Mouse (Mus musculus): ENCODE results near the gene Zbtb20. TPM values are rescaled to one million over a fixed set of nuclear protein-coding genes. Genes with fewer than 3 reads are reported as not detected.

Zbtb20 gene
- polyA plus RNA-seq, 1 experiment from 2014 or later, result 23.5 TPM

- 32% methylated on average over 9 of the region's 9 CpGs for WGBS
- no peaks in the 10 kb centered on the region for H3K36me3 ChIP-seq (ENCODE audit: control insufficient read depth, insufficient read depth, low read length)
- H3K4me3 ChIP-seq (replicated peaks; ENCODE audit: low read length), result no peak overlapping the region
- peaks cover 15% of the 10 kb centered on the region for H3K4me1 ChIP-seq (ENCODE audit: control insufficient read depth, insufficient read depth, low read length)
- no peak overlapping the region for H3K4me2 ChIP-seq (ENCODE audit: low read depth, low read length)
- no peak overlapping the region for H3K27ac ChIP-seq (ENCODE audit: low read length)
- no peaks in the 10 kb centered on the region for H3K9me3 ChIP-seq (replicated peaks; ENCODE audit: control insufficient read depth, low read length)
- no peak overlapping the region for H3K9ac ChIP-seq (ENCODE audit: low read length)
- H3K27me3 ChIP-seq (ENCODE audit: control insufficient read depth, insufficient read depth, low read length), result no peaks in the 10 kb centered on the region
- no peak for ATAC-seq (ENCODE audit: insufficient read depth, low FRiP score)
These were observed 699.8 kb downstream of the Zbtb20 start for GRCm38 (mm10) chr16:43575507-43575906.

DNA sequence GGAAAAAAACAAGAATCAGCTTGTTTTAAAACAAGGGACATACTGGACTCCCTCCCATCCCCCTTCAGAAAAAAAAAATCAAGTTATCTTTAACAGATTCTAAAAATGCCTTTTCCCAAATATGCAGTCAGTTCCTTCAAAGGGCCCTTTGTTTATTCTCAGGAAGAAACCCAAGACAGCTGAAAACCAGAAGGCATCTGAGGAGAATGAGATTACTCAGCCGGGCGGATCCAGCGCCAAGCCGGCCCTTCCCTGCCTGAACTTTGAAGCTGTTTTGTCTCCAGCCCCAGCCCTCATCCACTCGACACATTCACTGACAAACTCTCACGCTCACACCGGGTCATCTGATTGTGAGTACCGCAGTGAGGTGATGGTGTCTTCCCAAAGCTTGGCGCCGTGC is 701.7 kb downstream of the Zbtb20 start:
- H3K27me3 ChIP-seq (ENCODE audit: control insufficient read depth, insufficient read depth, low read length), result no peaks in the 10 kb centered on the region
- no peaks in the 10 kb centered on the region for H3K36me3 ChIP-seq (ENCODE audit: control insufficient read depth, insufficient read depth, low read length)
- H3K9ac ChIP-seq (ENCODE audit: low read length), result no peak overlapping the region
- no peak overlapping the region for H3K4me3 ChIP-seq (replicated peaks; ENCODE audit: low read length)
- peak; percentile 64; the same call in 1 of the 2 replicates for ATAC-seq (ENCODE audit: insufficient read depth, low FRiP score)
- 15% methylated on average over 10 of the region's 10 CpGs for WGBS
- peaks cover 21% of the 10 kb centered on the region for H3K4me1 ChIP-seq (ENCODE audit: control insufficient read depth, insufficient read depth, low read length)
- peak overlapping the region; percentile 82 for H3K27ac ChIP-seq (ENCODE audit: low read length)
- 0 out of 2 replicates have a peak overlapping the region, but pooled peaks have one; percentile 17 for H3K4me2 ChIP-seq (ENCODE audit: low read depth, low read length)
- no peaks in the 10 kb centered on the region for H3K9me3 ChIP-seq (replicated peaks; ENCODE audit: control insufficient read depth, low read length)

- Histone ChIP-seq H3K27me3 (ENCODE audit: control insufficient read depth, insufficient read depth, low read length) (no peaks in the 10 kb centered on the region), H3K4me1 (ENCODE audit: control insufficient read depth, insufficient read depth, low read length) (peaks cover 26% of the 10 kb centered on the region), H3K36me3 (ENCODE audit: control insufficient read depth, insufficient read depth, low read length) (no peaks in the 10 kb centered on the region), H3K4me3 (replicated peaks; ENCODE audit: low read length) (no peak overlapping the region), H3K27ac (ENCODE audit: low read length) (no peak overlapping the region), H3K9ac (ENCODE audit: low read length) (no peak overlapping the region), H3K4me2 (ENCODE audit: low read depth, low read length) (no peak overlapping the region), H3K9me3 (replicated peaks; ENCODE audit: control insufficient read depth, low read length) (no peaks in the 10 kb centered on the region)
- 64% methylated on average over 5 of the region's 5 CpGs for WGBS
- no peak for ATAC-seq (ENCODE audit: insufficient read depth, low FRiP score)
These were observed 702.7 kb downstream of the Zbtb20 start for GRCm38 (mm10) chr16:43578351-43578750.

- H3K9ac ChIP-seq (ENCODE audit: low read length), result no peak overlapping the region
- no peaks in the 10 kb centered on the region for H3K9me3 ChIP-seq (replicated peaks; ENCODE audit: control insufficient read depth, low read length)
- no peak overlapping the region for H3K4me3 ChIP-seq (replicated peaks; ENCODE audit: low read length)
- H3K27ac ChIP-seq (ENCODE audit: low read length), result no peak overlapping the region
- no peaks in the 10 kb centered on the region for H3K27me3 ChIP-seq (ENCODE audit: control insufficient read depth, insufficient read depth, low read length)
- 86% methylated on average over 4 of the region's 4 CpGs for WGBS
- ATAC-seq (ENCODE audit: insufficient read depth, low FRiP score), result no peak
- peaks cover 26% of the 10 kb centered on the region for H3K4me1 ChIP-seq (ENCODE audit: control insufficient read depth, insufficient read depth, low read length)
- no peak overlapping the region for H3K4me2 ChIP-seq (ENCODE audit: low read depth, low read length)
- no peaks in the 10 kb centered on the region for H3K36me3 ChIP-seq (ENCODE audit: control insufficient read depth, insufficient read depth, low read length)
These were observed 703.4 kb downstream of the Zbtb20 start for GRCm38 (mm10) chr16:43579111-43579510.

DNA sequence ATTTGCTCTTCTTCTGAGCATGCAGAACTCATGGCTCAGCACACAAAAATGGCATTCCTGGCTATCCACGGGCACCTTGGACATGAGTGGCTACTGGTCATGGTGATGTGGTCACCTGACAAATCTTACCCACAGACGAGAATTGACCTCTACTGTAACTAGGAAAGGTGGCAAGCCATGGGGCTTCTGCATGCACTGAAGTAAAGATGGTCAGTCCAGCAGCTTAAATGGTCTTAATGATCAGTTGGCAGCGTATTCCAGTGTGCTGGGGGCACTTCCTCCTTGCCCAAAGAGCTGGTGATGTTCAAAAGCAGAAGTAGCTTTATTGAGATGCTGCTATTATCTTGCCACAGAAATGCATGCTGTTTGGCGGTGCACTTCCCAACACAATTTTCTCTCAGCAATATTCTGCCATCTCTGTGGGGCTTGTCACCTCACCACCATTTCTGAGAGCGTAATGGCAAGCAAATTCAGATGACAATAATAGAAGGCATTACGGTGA is 704.7 kb downstream of the Zbtb20 start:
- no peak overlapping the region for H3K9ac ChIP-seq (ENCODE audit: low read length)
- H3K36me3 ChIP-seq (ENCODE audit: control insufficient read depth, insufficient read depth, low read length), result no peaks in the 10 kb centered on the region
- ATAC-seq (ENCODE audit: insufficient read depth, low FRiP score), result no peak
- no peak overlapping the region for H3K27ac ChIP-seq (ENCODE audit: low read length)
- no peak overlapping the region for H3K4me3 ChIP-seq (replicated peaks; ENCODE audit: low read length)
- H3K4me1 ChIP-seq (ENCODE audit: control insufficient read depth, insufficient read depth, low read length), result peaks cover 22% of the 10 kb centered on the region
- no peaks in the 10 kb centered on the region for H3K9me3 ChIP-seq (replicated peaks; ENCODE audit: control insufficient read depth, low read length)
- H3K4me2 ChIP-seq (ENCODE audit: low read depth, low read length), result no peak overlapping the region
- H3K27me3 ChIP-seq (ENCODE audit: control insufficient read depth, insufficient read depth, low read length), result no peaks in the 10 kb centered on the region
- 89% methylated on average over 6 of the region's 6 CpGs for WGBS

DNA sequence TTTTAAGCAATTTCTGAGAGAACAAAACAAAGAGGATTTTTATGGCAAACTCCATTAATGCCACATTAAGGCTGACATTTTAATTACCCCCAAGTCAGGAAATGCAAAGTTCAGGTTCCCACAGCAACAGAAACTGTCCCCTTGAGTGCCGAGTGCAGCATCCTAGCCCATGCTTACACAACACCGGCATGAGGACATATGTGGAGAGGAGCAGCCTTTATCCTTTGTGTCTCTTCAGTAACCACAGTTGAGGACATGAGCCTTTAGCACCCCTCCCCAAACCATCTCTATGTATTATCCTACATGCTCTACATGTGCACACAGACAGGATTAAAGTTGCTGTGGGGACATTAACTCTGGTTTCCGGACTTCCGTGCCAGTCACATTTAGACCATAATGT is 705.9 kb downstream of the Zbtb20 start:
- Histone ChIP-seq H3K36me3 (ENCODE audit: control insufficient read depth, insufficient read depth, low read length) (no peaks in the 10 kb centered on the region), H3K9me3 (replicated peaks; ENCODE audit: control insufficient read depth, low read length) (no peaks in the 10 kb centered on the region), H3K4me3 (replicated peaks; ENCODE audit: low read length) (no peak overlapping the region), H3K4me2 (ENCODE audit: low read depth, low read length) (no peak overlapping the region), H3K9ac (ENCODE audit: low read length) (no peak overlapping the region), H3K4me1 (ENCODE audit: control insufficient read depth, insufficient read depth, low read length) (peaks cover 22% of the 10 kb centered on the region), H3K27ac (ENCODE audit: low read length) (no peak overlapping the region), H3K27me3 (ENCODE audit: control insufficient read depth, insufficient read depth, low read length) (no peaks in the 10 kb centered on the region)
- no peak for ATAC-seq (ENCODE audit: insufficient read depth, low FRiP score)
- 88% methylated on average over 4 of the region's 4 CpGs for WGBS

GRCm38 (mm10) chr16:43586859-43587429 is 711.3 kb downstream of the Zbtb20 start:
- ATAC-seq (ENCODE audit: insufficient read depth, low FRiP score), result no peak
- no peaks in the 10 kb centered on the region for H3K27me3 ChIP-seq (ENCODE audit: control insufficient read depth, insufficient read depth, low read length)
- WGBS, result 84% methylated on average over 4 of the region's 4 CpGs
- H3K36me3 ChIP-seq (ENCODE audit: control insufficient read depth, insufficient read depth, low read length), result no peaks in the 10 kb centered on the region
- H3K4me3 ChIP-seq (replicated peaks; ENCODE audit: low read length), result no peak overlapping the region
- no peak overlapping the region for H3K9ac ChIP-seq (ENCODE audit: low read length)
- H3K9me3 ChIP-seq (replicated peaks; ENCODE audit: control insufficient read depth, low read length), result no peaks in the 10 kb centered on the region
- H3K4me2 ChIP-seq (ENCODE audit: low read depth, low read length), result no peak overlapping the region
- H3K4me1 ChIP-seq (ENCODE audit: control insufficient read depth, insufficient read depth, low read length), result peaks cover 14% of the 10 kb centered on the region
- H3K27ac ChIP-seq (ENCODE audit: low read length), result no peak overlapping the region

- Histone ChIP-seq H3K36me3 (ENCODE audit: control insufficient read depth, insufficient read depth, low read length) (no peaks in the 10 kb centered on the region), H3K4me3 (replicated peaks; ENCODE audit: low read length) (no peak overlapping the region), H3K9me3 (replicated peaks; ENCODE audit: control insufficient read depth, low read length) (no peaks in the 10 kb centered on the region), H3K27me3 (ENCODE audit: control insufficient read depth, insufficient read depth, low read length) (no peaks in the 10 kb centered on the region), H3K4me2 (ENCODE audit: low read depth, low read length) (no peak overlapping the region), H3K27ac (ENCODE audit: low read length) (no peak overlapping the region), H3K4me1 (ENCODE audit: control insufficient read depth, insufficient read depth, low read length) (0 out of 2 replicates have a peak, but pooled peaks cover 4% of the 10 kb centered on the region), H3K9ac (ENCODE audit: low read length) (no peak overlapping the region)
- ATAC-seq (ENCODE audit: insufficient read depth, low FRiP score), result no peak
- 79% methylated on average over 7 of the region's 7 CpGs for WGBS
These were observed 715.2 kb downstream of the Zbtb20 start for GRCm38 (mm10) chr16:43590704-43591493.

- no peak overlapping the region for H3K4me2 ChIP-seq (ENCODE audit: low read depth, low read length)
- H3K27ac ChIP-seq (ENCODE audit: low read length), result no peak overlapping the region
- ATAC-seq (ENCODE audit: insufficient read depth, low FRiP score), result 0 out of 2 replicates have a peak, but pooled peaks have one; percentile 40
- no peaks in the 10 kb centered on the region for H3K9me3 ChIP-seq (replicated peaks; ENCODE audit: control insufficient read depth, low read length)
- WGBS, result 52% methylated on average over 5 of the region's 5 CpGs
- H3K9ac ChIP-seq (ENCODE audit: low read length), result no peak overlapping the region
- no peaks in the 10 kb centered on the region for H3K36me3 ChIP-seq (ENCODE audit: control insufficient read depth, insufficient read depth, low read length)
- H3K4me3 ChIP-seq (replicated peaks; ENCODE audit: low read length), result no peak overlapping the region
- 0 out of 2 replicates have a peak, but pooled peaks cover 4% of the 10 kb centered on the region for H3K4me1 ChIP-seq (ENCODE audit: control insufficient read depth, insufficient read depth, low read length)
- H3K27me3 ChIP-seq (ENCODE audit: control insufficient read depth, insufficient read depth, low read length), result no peaks in the 10 kb centered on the region
These were observed 716.4 kb downstream of the Zbtb20 start for GRCm38 (mm10) chr16:43592062-43592461.

All from stomach, embryonic 16.5 days (tissue).